Mouse (Mus musculus) lung, postnatal 0 days (tissue): Measurements from ENCODE around the gene Fdps. TPM values are rescaled to one million over a fixed set of nuclear protein-coding genes. Genes with fewer than 3 reads are reported as not detected.

Experiments
- ATAC-seq: fragments of 200-750 bp; cut with Nextera tagmentation; 2 replicates; pipeline ENCODE4 v1.8.0; 2017; ENCODE audit warnings: moderate library complexity
- DNase-seq: peaks from one replicate; pipeline ENCODE4 v3.0.0-alpha.2; 2016; ENCODE audit warnings: low spot score
- H3K27ac ChIP-seq: fragments of 300-500 bp; sonication (generic); 2 replicates; pipeline ENCODE4 v1.5.1; 2014; ENCODE audit warnings: antibody characterized with exemption, mild to moderate bottlenecking, low read length, mixed read lengths
- H3K27me3 ChIP-seq: fragments of 300-500 bp; sonication (generic); replicated peaks from 2 replicates; pipeline ENCODE4 v1.6.1; 2014; ENCODE audit warnings: low read length, mixed read lengths; ENCODE audit not compliant: insufficient read depth
- H3K36me3 ChIP-seq: fragments of 300-500 bp; sonication (generic); 2 replicates; pipeline ENCODE4 v1.6.1; 2014; ENCODE audit warnings: low read length, mixed read lengths; ENCODE audit not compliant: insufficient read depth
- H3K4me1 ChIP-seq: fragments of 300-500 bp; sonication (generic); 2 replicates; pipeline ENCODE4 v1.6.1; 2014; ENCODE audit warnings: antibody characterized with exemption, low read depth, low read length, mixed read lengths; ENCODE audit not compliant: insufficient read depth
- H3K4me2 ChIP-seq: fragments of 300-500 bp; sonication (generic); replicated peaks from 2 replicates; pipeline ENCODE4 v1.6.1; 2014; ENCODE audit warnings: low read depth, mild to moderate bottlenecking, low read length, moderate library complexity, mixed read lengths
- H3K4me3 ChIP-seq: fragments of 300-500 bp; sonication (generic); 2 replicates; pipeline ENCODE4 v1.5.1; 2014; ENCODE audit warnings: low read depth, low read length
- H3K9ac ChIP-seq: fragments of 300-500 bp; sonication (generic); replicated peaks from 2 replicates; pipeline ENCODE4 v1.6.1; 2014; ENCODE audit warnings: low read depth, mild to moderate bottlenecking
- H3K9me3 ChIP-seq: fragments of 300-500 bp; sonication (generic); 2 replicates; pipeline ENCODE4 v1.6.1; 2016; ENCODE audit warnings: low read length, mixed read lengths
- CTCF ChIP-seq: IDR thresholded peaks from 2 replicates; pipeline ENCODE4 v1.5.1; 2016; ENCODE audit warnings: antibody characterized with exemption, mild to moderate bottlenecking
- EP300 ChIP-seq: IDR thresholded peaks from 2 replicates; pipeline ENCODE4 v1.6.1; 2016; ENCODE audit warnings: antibody characterized with exemption, mild to moderate bottlenecking, control low read depth
- WGBS: fragments of 180-500 bp; shearing (Covaris S2); extraction: QIAGEN DNeasy Blood & Tissue Kit; methylation state at CpG from one replicate; pipeline ENCODE4 v1.1.7; 2014; 5-methylcytosine and 5-hydroxymethylcytosine counted together
- polyA plus RNA-seq: library from polyadenylated mRNA; unstranded; fragments of >200 nt; fragmentation: Nextera tagmentation; extraction: Ambion mirVana; gene quantifications from 2 replicates; pipeline ENCODE4 v1.2.1, GENCODE M21; 2015

Gene Fdps
- polyA plus RNA-seq, 1 experiment from 2014 or later: 185 TPM

DNA sequence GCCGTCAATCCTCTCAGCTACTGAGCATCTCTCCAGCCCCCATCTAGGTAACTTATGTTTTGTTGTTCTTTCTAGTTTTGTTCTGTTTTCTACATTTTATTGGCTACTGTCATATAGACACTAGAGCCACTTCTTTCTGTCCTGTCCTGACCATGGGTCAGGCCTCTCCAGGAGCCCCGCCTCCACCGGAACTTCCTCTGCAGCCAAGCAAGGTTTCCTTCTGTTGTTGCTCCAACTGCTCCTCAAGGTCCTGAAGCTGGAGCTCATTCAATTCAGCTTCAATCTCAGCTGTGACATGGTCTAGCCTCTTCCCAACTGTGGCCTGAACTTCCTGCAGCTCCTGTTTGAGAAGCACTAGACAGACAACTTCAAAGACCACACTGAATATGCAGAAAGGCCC is 28.1 kb upstream of the Fdps start:
- no peak for ATAC-seq
- Histone ChIP-seq H3K4me1 (no peaks in the 10 kb centered on the region), H3K9me3 (no peaks in the 10 kb centered on the region), H3K27ac (no peak overlapping the region), H3K4me3 (no peak overlapping the region), H3K36me3 (no peaks in the 10 kb centered on the region), H3K9ac (no peak overlapping the region), H3K4me2 (no peak overlapping the region), H3K27me3 (no peaks in the 10 kb centered on the region)
- TF ChIP-seq EP300: no peak
- no peak for TF ChIP-seq CTCF
- no peak for DNase-seq
- 80% methylated on average over 3 of the region's 3 CpGs for WGBS

DNA sequence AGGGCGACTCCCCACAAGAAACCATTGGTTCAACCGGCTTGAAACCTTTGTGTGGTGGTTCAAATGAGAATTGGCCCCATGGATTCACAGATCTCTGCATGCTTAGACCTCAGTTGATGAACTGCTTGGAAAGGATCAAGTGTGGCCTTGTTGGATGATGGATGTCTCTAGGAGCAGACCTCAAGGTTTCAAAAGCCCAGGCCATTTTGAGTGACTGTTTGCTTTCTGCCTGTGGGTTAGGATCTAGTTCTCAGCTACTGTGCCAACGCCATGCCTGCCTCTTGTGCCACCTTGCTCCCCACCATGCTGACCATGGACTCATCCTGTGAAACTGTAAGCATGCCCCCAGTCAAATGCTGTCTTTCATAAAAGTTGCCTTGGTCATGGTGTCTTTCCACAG is 24.2 kb upstream of the Fdps start:
- no peak overlapping the region for H3K27ac ChIP-seq
- H3K4me2 ChIP-seq: no peak overlapping the region
- H3K9me3 ChIP-seq: no peaks in the 10 kb centered on the region
- no peaks in the 10 kb centered on the region for H3K36me3 ChIP-seq
- no peaks in the 10 kb centered on the region for H3K27me3 ChIP-seq
- H3K4me1 ChIP-seq: no peaks in the 10 kb centered on the region
- no peak for ATAC-seq
- no peak for DNase-seq
- TF ChIP-seq CTCF (no peak), EP300 (no peak)
- H3K4me3 ChIP-seq: no peak overlapping the region
- H3K9ac ChIP-seq: no peak overlapping the region
- WGBS: 90% methylated on average over 3 of the region's 3 CpGs

DNA sequence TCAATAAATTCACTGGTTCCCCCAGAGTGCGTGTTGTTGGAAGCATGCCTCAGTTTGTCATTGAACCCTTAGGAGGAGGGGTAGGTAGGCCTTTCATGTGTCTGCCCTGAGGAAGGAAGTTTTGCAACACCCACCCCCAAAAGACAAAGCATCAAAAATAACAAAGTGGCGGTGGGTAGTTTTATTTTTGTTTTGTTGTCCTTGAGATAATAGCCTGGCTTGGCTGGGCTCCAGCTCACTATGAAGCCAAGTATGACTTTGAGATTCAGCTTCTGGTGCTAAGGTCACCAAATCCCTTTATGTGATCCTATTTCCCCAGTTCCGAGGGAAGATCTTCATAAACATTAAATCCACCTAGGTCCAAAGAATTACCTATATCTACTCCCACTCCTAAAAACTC is 22.5 kb upstream of the Fdps start:
- 48% methylated on average over 3 of the region's 3 CpGs for WGBS
- Histone ChIP-seq H3K27me3 (no peaks in the 10 kb centered on the region), H3K4me3 (no peak overlapping the region), H3K9ac (no peak overlapping the region), H3K27ac (0 out of 2 replicates have a peak overlapping the region, but pooled peaks have one; percentile 4), H3K4me1 (no peaks in the 10 kb centered on the region), H3K4me2 (no peak overlapping the region), H3K9me3 (no peaks in the 10 kb centered on the region), H3K36me3 (no peaks in the 10 kb centered on the region)
- no peak for TF ChIP-seq CTCF
- TF ChIP-seq EP300: peak; percentile 45
- DNase-seq (peak; percentile 22), ATAC-seq (no peak)

DNA sequence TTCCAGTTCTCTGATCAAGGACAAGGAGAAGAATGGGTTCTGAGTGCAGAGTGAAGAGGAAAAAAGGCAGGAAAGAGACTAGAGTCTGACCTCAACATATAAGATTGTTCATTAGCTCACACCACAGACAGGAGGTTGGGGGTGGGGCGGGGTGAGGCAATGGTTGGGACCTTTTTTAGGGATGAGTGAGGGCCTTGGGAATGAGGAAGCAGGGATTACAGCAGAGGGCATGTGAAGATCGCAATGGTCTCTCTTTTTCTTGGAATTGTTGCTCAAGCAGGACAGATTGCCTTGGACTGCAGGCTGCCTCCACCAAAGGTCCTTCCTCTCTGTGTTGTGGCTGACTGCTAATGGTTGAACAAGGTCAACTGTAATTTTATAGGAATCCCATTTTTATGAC is 21.6 kb upstream of the Fdps start:
- no peak overlapping the region for H3K4me2 ChIP-seq
- ATAC-seq (peak; percentile 80), DNase-seq (peak; percentile 67)
- H3K4me3 ChIP-seq: no peak overlapping the region
- 67% methylated on average over 2 of the region's 2 CpGs for WGBS
- no peaks in the 10 kb centered on the region for H3K27me3 ChIP-seq
- no peaks in the 10 kb centered on the region for H3K36me3 ChIP-seq
- no peaks in the 10 kb centered on the region for H3K4me1 ChIP-seq
- H3K27ac ChIP-seq: no peak overlapping the region
- H3K9me3 ChIP-seq: no peaks in the 10 kb centered on the region
- TF ChIP-seq EP300 (peak; percentile 52; the same call in 1 of the 2 replicates), CTCF (no peak)
- H3K9ac ChIP-seq: no peak overlapping the region

DNA sequence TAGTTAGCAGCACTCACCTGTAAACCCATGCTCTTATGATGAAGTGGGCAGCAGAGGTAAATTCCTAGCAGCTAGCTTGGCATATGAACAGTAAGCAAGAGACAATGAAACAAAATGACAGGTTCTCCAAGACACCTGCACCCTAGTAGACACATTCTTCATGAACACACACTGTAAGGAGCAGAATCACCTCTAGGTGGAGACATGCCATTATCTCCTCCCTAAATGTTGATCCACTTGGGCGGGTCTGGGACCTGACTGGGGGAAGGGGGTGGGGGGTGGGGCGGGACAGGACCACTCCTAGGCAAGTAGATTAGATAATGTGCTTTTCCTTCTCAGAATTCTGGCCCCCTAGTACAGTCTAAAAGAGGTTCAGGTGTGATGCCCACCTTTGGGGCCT is 13.8 kb upstream of the Fdps start:
- no peak overlapping the region for H3K4me3 ChIP-seq
- H3K27ac ChIP-seq: no peak overlapping the region

DNA sequence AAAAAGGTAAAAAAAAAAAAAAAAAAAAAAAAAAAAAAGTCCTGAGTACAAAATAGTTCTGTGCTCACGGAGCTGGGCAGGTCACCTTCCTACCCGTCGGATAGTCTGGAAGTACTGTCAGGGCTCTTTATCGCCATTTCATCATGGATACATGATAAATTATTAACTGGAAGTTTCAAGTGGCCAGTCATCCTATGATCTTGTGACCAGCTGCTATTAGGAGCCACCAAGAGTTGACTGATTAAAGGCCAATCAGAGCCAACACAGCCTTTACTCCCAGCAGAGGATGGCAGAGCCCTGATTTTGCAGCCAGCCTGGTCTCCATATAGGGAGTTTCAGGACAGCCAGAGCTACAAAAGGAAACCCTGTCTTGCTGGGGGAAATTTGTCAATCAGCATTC is 11.3 kb upstream of the Fdps start:
- TF ChIP-seq EP300: no peak
- no peak for TF ChIP-seq CTCF
- ATAC-seq (no peak; the same call in 1 of the 2 replicates), DNase-seq (no peak)
- H3K4me1 ChIP-seq: no peaks in the 10 kb centered on the region
- no peaks in the 10 kb centered on the region for H3K9me3 ChIP-seq
- H3K4me2 ChIP-seq: no peak overlapping the region
- no peak overlapping the region for H3K9ac ChIP-seq
- H3K27ac ChIP-seq: no peak overlapping the region
- 50% methylated on average over 4 of the region's 4 CpGs for WGBS
- no peaks in the 10 kb centered on the region for H3K36me3 ChIP-seq
- no peak overlapping the region for H3K4me3 ChIP-seq
- H3K27me3 ChIP-seq: no peaks in the 10 kb centered on the region

More for the DNA sequence above, 13.8 kb upstream of the Fdps start:
- Histone ChIP-seq H3K9me3 (no peaks in the 10 kb centered on the region), H3K36me3 (no peaks in the 10 kb centered on the region), H3K27me3 (no peaks in the 10 kb centered on the region), H3K9ac (no peak overlapping the region), H3K4me1 (no peaks in the 10 kb centered on the region), H3K4me2 (no peak overlapping the region)
- no peak for ATAC-seq
- peak; percentile 48 for DNase-seq
- 11% methylated on average over 2 of the region's 2 CpGs for WGBS
- TF ChIP-seq CTCF: peak; percentile 71
- no peak for TF ChIP-seq EP300

DNA sequence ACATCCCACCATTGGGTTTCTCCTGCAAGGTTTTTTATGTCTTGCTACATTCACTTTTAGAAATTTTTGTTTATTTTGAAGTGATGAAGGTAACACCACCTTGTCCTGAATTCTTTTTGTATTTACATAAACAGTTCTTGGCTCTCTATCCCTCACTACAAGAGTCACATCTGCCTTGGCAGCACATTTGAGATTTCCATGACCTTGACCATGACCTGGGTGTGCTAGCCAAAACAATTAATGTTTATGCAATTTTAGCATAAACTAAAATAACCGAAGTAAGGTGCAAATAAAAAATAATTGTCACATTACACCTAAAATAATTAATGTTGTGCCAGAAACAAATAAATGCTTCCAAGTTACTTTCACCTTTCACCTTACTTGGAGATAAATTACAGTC is 6.4 kb upstream of the Fdps start:
- Histone ChIP-seq H3K9me3 (no peaks in the 10 kb centered on the region), H3K4me1 (no peaks in the 10 kb centered on the region), H3K9ac (no peak overlapping the region), H3K27me3 (no peaks in the 10 kb centered on the region), H3K4me3 (no peak overlapping the region), H3K36me3 (no peaks in the 10 kb centered on the region), H3K4me2 (no peak overlapping the region), H3K27ac (no peak overlapping the region)
- ATAC-seq: no peak
- DNase-seq: no peak
- WGBS: 45% methylated on average over 1 of the region's 1 CpGs
- TF ChIP-seq CTCF: no peak
- TF ChIP-seq EP300: no peak
